Mouse (Mus musculus) liver, postnatal 0 days (tissue): ENCODE measurements around the gene Ntng1.

Experiments used
- CTCF ChIP-seq: sonication (generic); IDR thresholded peaks from 2 replicates; pipeline ENCODE4 v1.5.1; 2016; ENCODE audit warnings: antibody characterized with exemption, low read depth
- EP300 ChIP-seq: IDR thresholded peaks from 2 replicates; pipeline ENCODE4 v1.6.1; 2016; ENCODE audit warnings: antibody characterized with exemption, low read depth, mild to moderate bottlenecking

GRCm38 (mm10) chr3:110044209-110044608 lies 99.6 kb downstream of the Ntng1 start:
- TF ChIP-seq CTCF (no peak), EP300 (no peak)
